Mouse (Mus musculus) stomach, embryonic 16.5 days (tissue): Measurements from ENCODE around the gene Naip6. TPM values are rescaled to one million over a fixed set of nuclear protein-coding genes. Genes with fewer than 3 reads are reported as not detected.
A peak's percentile ranks its signal among the peaks of the same experiment; 100 is the strongest.
"Not testable (repeated sequence)": the region's sequence is repeated elsewhere in the genome, so short reads cannot be mapped to it uniquely, and the experiment has no call there.

Source experiments
- ATAC-seq: fragments of 200-750 bp; cut with Nextera tagmentation; 2 replicates; pipeline ENCODE4 v1.8.0; 2017; ENCODE audit warnings: moderate number of reproducible peaks, moderate TSS enrichment; ENCODE audit not compliant: insufficient read depth, low FRiP score
- H3K27ac ChIP-seq: fragments of 300-500 bp; sonication (generic); 2 replicates; pipeline ENCODE4 v1.5.1; 2014; ENCODE audit warnings: low read length
- H3K27me3 ChIP-seq: fragments of 300-500 bp; sonication (generic); 2 replicates; pipeline ENCODE4 v1.6.1; 2014; ENCODE audit warnings: low read length, control low read depth, mixed read lengths; ENCODE audit not compliant: control insufficient read depth, insufficient read depth
- H3K36me3 ChIP-seq: fragments of 300-500 bp; sonication (generic); 2 replicates; pipeline ENCODE4 v1.6.1; 2014; ENCODE audit warnings: low read length; ENCODE audit not compliant: control insufficient read depth, insufficient read depth
- H3K4me1 ChIP-seq: fragments of 300-500 bp; sonication (generic); 2 replicates; pipeline ENCODE4 v1.6.1; 2014; ENCODE audit warnings: low read length, control low read depth, mixed read lengths; ENCODE audit not compliant: control insufficient read depth, insufficient read depth
- H3K4me2 ChIP-seq: fragments of 300-500 bp; sonication (generic); 2 replicates; pipeline ENCODE4 v1.6.1; 2014; ENCODE audit warnings: low read depth, low read length, mixed read lengths
- H3K4me3 ChIP-seq: fragments of 300-500 bp; sonication (generic); replicated peaks from 2 replicates; pipeline ENCODE4 v1.5.1; 2014; ENCODE audit warnings: mild to moderate bottlenecking, low read length
- H3K9ac ChIP-seq: fragments of 300-500 bp; sonication (generic); 2 replicates; pipeline ENCODE4 v1.6.1; 2014; ENCODE audit warnings: low read length
- H3K9me3 ChIP-seq: fragments of 300-500 bp; sonication (generic); replicated peaks from 2 replicates; pipeline ENCODE4 v1.6.1; 2016; ENCODE audit warnings: low read length, control low read depth; ENCODE audit not compliant: control insufficient read depth
- WGBS: fragments of 180-500 bp; shearing (Covaris S2); extraction: QIAGEN DNeasy Blood & Tissue Kit; methylation state at CpG from one replicate; pipeline ENCODE4 v1.1.7; 2014; 5-methylcytosine and 5-hydroxymethylcytosine counted together
- polyA plus RNA-seq: library from polyadenylated mRNA; unstranded; fragments of >200 nt; fragmentation: Nextera tagmentation; extraction: Ambion mirVana; gene quantifications from 2 replicates; pipeline ENCODE4 v1.2.1, GENCODE M21; 2015

Naip6 gene
- 1.5 and 2.1 TPM in 2 replicates for polyA plus RNA-seq

- H3K4me2 ChIP-seq, H3K9ac ChIP-seq, H3K36me3 ChIP-seq, H3K27ac ChIP-seq, H3K9me3 ChIP-seq, H3K4me3 ChIP-seq, H3K4me1 ChIP-seq, H3K27me3 ChIP-seq: not testable (repeated sequence)
- WGBS, result 71% methylated on average over 5 of the region's 6 CpGs
- ATAC-seq, result 0 out of 2 replicates have a peak, but pooled peaks have one; percentile 62
Observed at GRCm38 (mm10) chr13:100317256-100317893, at the start of gene Naip6. Gene Naip6, minus strand, starts transcription at chr13:100317674.

GRCm38 (mm10) chr13:100352315-100352714, 34.8 kb upstream of the Naip6 start:
- H3K9me3 ChIP-seq, H3K36me3 ChIP-seq, H3K4me1 ChIP-seq, H3K9ac ChIP-seq, H3K4me3 ChIP-seq, H3K27me3 ChIP-seq, H3K4me2 ChIP-seq, H3K27ac ChIP-seq, ATAC-seq: not testable (repeated sequence)
- 48% methylated on average over 2 of the region's 2 CpGs for WGBS

DNA sequence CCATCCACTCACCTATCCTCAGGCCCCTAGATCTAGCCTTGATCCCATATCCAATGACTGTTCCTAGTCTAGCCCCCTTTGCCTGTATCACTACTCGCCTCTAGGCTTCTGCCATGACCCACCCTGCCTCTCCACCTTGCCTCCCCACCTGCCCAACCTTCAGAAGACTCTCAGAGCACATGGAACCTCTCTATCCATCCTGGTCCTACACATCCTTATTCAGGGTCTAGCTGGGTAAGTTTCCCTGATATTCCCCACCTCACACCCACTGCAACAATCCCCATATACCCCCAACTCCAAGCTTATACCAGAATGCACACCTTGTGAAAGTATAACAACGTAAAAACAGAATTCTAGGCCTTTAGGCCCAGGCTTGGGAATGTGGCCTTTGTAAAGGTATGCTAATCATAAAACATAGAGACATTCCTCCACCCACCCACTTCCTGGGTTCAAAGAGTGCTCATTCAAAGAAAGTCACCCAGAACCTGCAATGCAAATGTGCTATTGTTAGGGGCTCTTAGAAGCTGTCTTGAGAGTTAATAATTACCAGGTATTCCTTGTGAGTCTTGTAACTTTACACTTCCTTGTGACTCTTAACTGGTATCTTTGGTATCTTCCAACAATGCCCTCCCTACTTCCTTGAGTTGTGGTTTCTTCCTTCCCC, 32.2 kb upstream of the Naip6 start:
- not testable (repeated sequence) for H3K27me3 ChIP-seq, ATAC-seq, H3K36me3 ChIP-seq, H3K4me2 ChIP-seq, H3K9me3 ChIP-seq, H3K9ac ChIP-seq, H3K4me1 ChIP-seq, H3K4me3 ChIP-seq, H3K27ac ChIP-seq
- 70% methylated on average over 1 of the region's 2 CpGs for WGBS

DNA sequence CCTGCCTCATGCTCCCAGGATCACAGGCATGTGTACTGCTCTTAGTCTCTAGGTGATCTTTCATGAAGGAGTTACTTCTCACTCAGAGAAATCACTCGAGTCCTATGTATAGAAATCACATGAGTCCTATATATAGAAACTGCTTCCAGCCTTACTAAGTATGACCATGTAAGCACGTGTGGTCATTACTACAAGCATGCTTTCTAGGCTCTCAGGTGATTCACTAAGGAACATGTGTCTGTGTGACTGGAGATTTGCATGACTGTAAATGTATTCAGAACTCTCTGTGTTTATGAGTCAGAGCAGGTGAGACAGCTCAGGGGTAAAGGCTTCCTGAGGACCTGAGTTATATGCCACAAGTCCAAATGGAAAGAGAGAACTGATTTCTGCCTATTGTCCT, 24.3 kb upstream of the Naip6 start:
- Histone ChIP-seq H3K27me3 (no peaks in the 10 kb centered on the region), H3K9ac (no peak overlapping the region), H3K9me3 (no peaks in the 10 kb centered on the region), H3K4me3 (no peak overlapping the region), H3K4me2 (no peak overlapping the region), H3K27ac (no peak overlapping the region), H3K4me1 (no peaks in the 10 kb centered on the region), H3K36me3 (no peaks in the 10 kb centered on the region)
- WGBS, result 43% methylated on average over 2 of the region's 2 CpGs
- ATAC-seq, result 0 out of 2 replicates have a peak, but pooled peaks have one; percentile 17

DNA sequence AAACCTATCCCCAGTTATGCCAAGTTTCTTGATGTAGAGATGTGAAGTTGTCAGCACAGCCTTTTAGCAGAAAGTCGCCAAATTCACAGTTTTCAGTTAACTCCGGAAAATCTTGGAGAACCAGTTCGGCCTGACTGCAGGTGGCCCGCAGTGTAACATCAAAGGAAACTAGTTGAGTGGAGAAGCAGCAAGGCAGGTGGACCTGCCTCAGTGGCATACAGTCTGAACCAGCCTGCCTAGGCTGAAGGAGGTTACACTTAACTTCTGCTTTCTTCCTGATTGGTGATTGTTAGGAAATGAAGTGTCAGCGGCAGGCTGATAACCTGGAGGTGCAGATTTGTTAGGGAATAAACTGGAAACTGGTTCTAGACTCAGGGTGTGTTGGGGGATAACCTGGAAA, 14.3 kb upstream of the Naip6 start:
- 22% methylated on average over 5 of the region's 5 CpGs for WGBS

GRCm38 (mm10) chr13:100328899-100329298, 11.4 kb upstream of the Naip6 start:
- not testable (repeated sequence) for H3K36me3 ChIP-seq, H3K9ac ChIP-seq, H3K27me3 ChIP-seq, H3K4me2 ChIP-seq, H3K27ac ChIP-seq, H3K4me3 ChIP-seq, ATAC-seq, H3K4me1 ChIP-seq, H3K9me3 ChIP-seq
- WGBS, result 26% methylated on average over 1 of the region's 1 CpGs

More for the DNA sequence above, 14.3 kb upstream of the Naip6 start:
- not testable (repeated sequence) for H3K4me1 ChIP-seq, H3K4me3 ChIP-seq, ATAC-seq, H3K4me2 ChIP-seq, H3K9me3 ChIP-seq, H3K27ac ChIP-seq, H3K36me3 ChIP-seq, H3K27me3 ChIP-seq, H3K9ac ChIP-seq

- H3K27me3 ChIP-seq, ATAC-seq: not testable (repeated sequence)
Observed at GRCm38 (mm10) chr13:100328029-100328428, 10.6 kb upstream of the Naip6 start.

DNA sequence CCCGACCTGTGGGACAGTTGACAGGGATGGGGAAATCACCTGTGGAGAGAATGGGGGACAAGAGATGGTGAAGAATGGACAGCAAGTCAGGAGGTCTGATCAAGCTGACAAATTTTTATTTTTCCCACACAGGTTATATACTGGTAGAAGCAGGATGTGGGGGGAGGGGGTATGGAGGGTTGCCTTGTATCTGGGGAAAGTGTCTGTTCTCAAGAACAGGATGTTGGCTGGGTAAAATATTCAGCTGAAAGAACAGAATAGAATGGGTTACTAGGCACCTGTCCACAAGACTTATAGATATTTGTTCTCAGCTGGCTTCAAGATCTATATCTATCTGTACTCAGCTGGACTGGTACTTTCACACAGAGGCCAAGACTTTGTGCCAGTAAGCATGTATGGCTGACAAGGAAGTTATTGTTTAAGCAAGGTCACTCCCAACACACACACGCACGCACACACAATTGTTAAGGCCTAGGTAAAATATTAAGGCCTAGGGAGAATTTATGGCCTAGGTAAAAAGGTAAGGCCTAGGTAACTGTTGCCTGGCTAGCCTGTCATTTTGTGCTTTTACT, 4.9 kb upstream of the Naip6 start:
- H3K9me3 ChIP-seq, H3K4me3 ChIP-seq, H3K4me2 ChIP-seq, H3K9ac ChIP-seq, H3K27me3 ChIP-seq, H3K27ac ChIP-seq, H3K36me3 ChIP-seq, H3K4me1 ChIP-seq: not testable (repeated sequence)
- 80% methylated on average over 3 of the region's 3 CpGs for WGBS
- peak; percentile 40; the same call in 1 of the 2 replicates for ATAC-seq

More at GRCm38 (mm10) chr13:100328029-100328428, 10.6 kb upstream of the Naip6 start:
- not testable (repeated sequence) for H3K9me3 ChIP-seq, H3K9ac ChIP-seq, H3K27ac ChIP-seq, H3K4me3 ChIP-seq, H3K4me1 ChIP-seq, H3K4me2 ChIP-seq, H3K36me3 ChIP-seq
- 29% methylated on average over 2 of the region's 2 CpGs for WGBS

DNA sequence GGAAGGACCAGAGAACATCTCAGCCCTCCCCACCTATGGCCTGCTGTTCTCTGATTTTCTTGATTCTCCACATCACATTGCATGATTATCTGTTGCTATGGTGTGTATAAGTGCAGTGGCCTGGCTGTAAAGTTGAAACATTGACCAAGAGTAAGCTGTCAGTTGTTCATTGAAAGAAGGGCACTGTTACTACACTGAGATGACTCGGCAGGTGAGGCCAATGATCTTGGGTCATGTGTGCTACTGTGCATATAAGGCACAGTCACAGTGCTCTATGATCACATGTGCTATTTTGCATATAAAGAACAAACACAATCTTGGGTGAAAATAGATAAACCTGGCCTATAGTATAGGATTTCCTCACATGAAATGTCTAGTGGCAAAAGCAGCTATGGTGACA, 32.9 kb downstream of the Naip6 start:
- H3K27me3 ChIP-seq, result no peaks in the 10 kb centered on the region

More for the DNA sequence above, 32.9 kb downstream of the Naip6 start:
- H3K9me3 ChIP-seq, result no peaks in the 10 kb centered on the region
- no peaks in the 10 kb centered on the region for H3K4me1 ChIP-seq
- 88% methylated on average over 1 of the region's 1 CpGs for WGBS
- no peak for ATAC-seq
- H3K27ac ChIP-seq, result no peak overlapping the region
- no peaks in the 10 kb centered on the region for H3K36me3 ChIP-seq
- H3K4me2 ChIP-seq, result no peak overlapping the region
- no peak overlapping the region for H3K9ac ChIP-seq
- H3K4me3 ChIP-seq, result no peak overlapping the region
